In the genomic region with DNA sequence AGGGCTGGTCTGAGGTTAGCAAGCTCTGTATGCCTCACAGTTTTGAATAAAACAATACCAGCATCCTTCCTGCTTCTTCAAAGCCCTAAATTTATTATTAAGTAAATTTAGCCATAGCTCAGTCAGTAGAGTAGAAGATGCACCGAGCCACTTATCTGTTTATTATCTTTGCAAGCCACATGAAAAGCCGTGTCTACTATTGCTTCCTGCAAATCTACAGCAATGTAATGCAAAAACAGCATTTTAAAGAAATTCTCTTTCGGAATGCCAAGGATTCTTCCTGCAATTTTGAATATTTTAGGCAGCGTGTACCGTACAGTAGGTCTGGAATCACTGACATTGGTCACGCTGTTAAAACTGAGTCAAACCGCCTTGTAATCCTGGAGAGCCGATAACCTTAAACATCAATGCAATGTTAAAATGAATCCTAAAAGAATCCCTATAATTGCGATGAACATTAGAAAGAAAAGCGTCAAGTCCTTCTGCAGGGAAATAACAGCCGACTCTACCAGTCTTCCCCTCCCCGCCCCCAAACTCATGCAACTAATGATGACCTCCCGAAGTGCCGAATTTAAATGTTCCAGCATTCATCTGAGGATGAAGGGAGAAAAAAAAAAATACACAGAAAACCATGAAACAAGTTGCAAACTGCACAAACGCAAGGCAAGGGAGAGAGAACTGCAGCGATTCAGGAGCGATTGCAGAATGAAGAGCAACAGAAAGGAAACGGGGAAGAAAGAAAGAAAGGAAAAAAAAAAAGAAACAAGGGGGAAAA, we compare ENCODE assay signal across 9 mouse cellular contexts. TPM values are rescaled to one million over a fixed set of nuclear protein-coding genes. Genes with fewer than 3 reads are reported as not detected.
DNase-seq lines count a peak whose midpoint lies in the region; ATAC-seq and TF ChIP-seq lines count a peak whose summit lies in the region.
"Had no signal": no experiment of that assay in that cellular context is flagged by ENCODE, and none has a peak within 500 bp of the region (broad histone marks: within the 10 kb centered on the region; RNA-seq: fewer than 3 reads in every experiment).

No protein-coding gene starts in this region.

- peak overlapping the region; percentile 66 for H3K4me3 ChIP-seq in limb, embryonic 12.5 days (replicated peaks)
- peak overlapping the region; percentile 67 for H3K4me3 ChIP-seq in stomach, postnatal 0 days (ENCODE audit: low read depth, low read length)

- H3K36me3 ChIP-seq in limb, embryonic 12.5 days = no peaks in the 10 kb centered on the region
- no peaks in the 10 kb centered on the region for H3K36me3 ChIP-seq in stomach, postnatal 0 days (ENCODE audit: control insufficient read depth, insufficient read depth, low read length)

- peak overlapping the region; percentile 78 for H3K4me2 ChIP-seq in limb, embryonic 12.5 days
- H3K4me2 ChIP-seq in stomach, postnatal 0 days (replicated peaks; ENCODE audit: low read depth) = peak overlapping the region; percentile 93

- H3K9ac ChIP-seq in limb, embryonic 12.5 days (replicated peaks) = peak overlapping the region; percentile 71; the same call in 1 of the 2 replicates
- no peak overlapping the region for H3K9ac ChIP-seq in stomach, postnatal 0 days (ENCODE audit: low read length)

- 12% methylated on average over 18 of the region's 18 CpGs for WGBS in limb, embryonic 12.5 days
- 12% methylated on average over 18 of the region's 18 CpGs for WGBS in stomach, postnatal 0 days

- peaks cover 6% of the 10 kb centered on the region for H3K4me1 ChIP-seq in limb, embryonic 12.5 days (replicated peaks)
- no peaks in the 10 kb centered on the region for H3K4me1 ChIP-seq in stomach, postnatal 0 days (replicated peaks; ENCODE audit: control insufficient read depth, insufficient read depth)

- DNase-seq in cerebellum, postnatal 10 days = peak; percentile 49
- DNase-seq in retina, embryonic 14.5 days (ENCODE audit: low spot score) = peak; percentile 38
- no peak for DNase-seq in retina, postnatal 1 day
- DNase-seq in stomach, postnatal 0 days (ENCODE audit: low spot score) = no peak
- DNase-seq in urinary bladder, postnatal 4 days (ENCODE audit: low spot score in 2 of 2) = no peak
- DNase-seq in left cerebral cortex, adult 8-10 months (ENCODE audit: low spot score in 2 of 2) = no peak

- ATAC-seq in cerebellum, adult (ENCODE audit: insufficient number of reproducible peaks, low FRiP score, low TSS enrichment) = no peak
- no peak for ATAC-seq in limb, embryonic 12.5 days (ENCODE audit: insufficient number of reproducible peaks, insufficient read depth, low FRiP score, low TSS enrichment, low read depth)
- ATAC-seq in stomach, postnatal 0 days (ENCODE audit: low FRiP score, low TSS enrichment) = no peak

- no peak overlapping the region; the same call in 1 of the 2 replicates for H3K27ac ChIP-seq in limb, embryonic 12.5 days
- no peak overlapping the region for H3K27ac ChIP-seq in stomach, postnatal 0 days (replicated peaks)

- H3K9me3 ChIP-seq in limb, embryonic 12.5 days = no peaks in the 10 kb centered on the region
- no peaks in the 10 kb centered on the region for H3K9me3 ChIP-seq in stomach, postnatal 0 days (ENCODE audit: control insufficient read depth, low read length)

- H3K27me3 ChIP-seq in limb, embryonic 12.5 days = peaks cover 26% of the 10 kb centered on the region
- no peaks in the 10 kb centered on the region for H3K27me3 ChIP-seq in stomach, postnatal 0 days (ENCODE audit: control insufficient read depth, insufficient read depth, low read length)

- TF ChIP-seq EP300 in stomach, postnatal 0 days (optimal IDR thresholded peaks at IDR 0.05) = no peak

- no peak for TF ChIP-seq CTCF in stomach, postnatal 0 days (IDR thresholded peaks at IDR 0.05; ENCODE audit: low read depth)

RNA-seq across cellular contexts. Expression of gene Tenm2, which starts 0.6 kb away (rescaled TPM):
- 0.76 and 0.94 TPM in 2 replicates for polyA plus RNA-seq in limb, embryonic 12.5 days (2016; fragmentation: Nextera tagmentation; extraction: Ambion mirVana)
- 3.2 and 3.6 TPM in 2 replicates for polyA plus RNA-seq in stomach, postnatal 0 days (2015; fragmentation: Nextera tagmentation; extraction: Ambion mirVana)
- total RNA-seq in left cerebral cortex, adult 8-10 months (2022) = 10 to 100 TPM; 89.1 to 98.1 (median 90.5) TPM
- polyA plus RNA-seq: C2C12 had no signal

Comparison
In these comparisons a context has a peak if more than half of its experiments do, and no peak if none do; other contexts are left out.
1. DNase-seq: peak in cerebellum, postnatal 10 days (2 of 2) and retina, embryonic 14.5 days (single experiment); none in retina, postnatal 1 day (single experiment), stomach, postnatal 0 days (single experiment), urinary bladder, postnatal 4 days (0 of 2) and left cerebral cortex, adult 8-10 months (0 of 2).